Mouse (Mus musculus) heart, embryonic 15.5 days (tissue): ENCODE data around the gene Ankrd39. TPM values are rescaled to one million over a fixed set of nuclear protein-coding genes. Genes with fewer than 3 reads are reported as not detected.

Experiments
- ATAC-seq: fragments of 200-750 bp; cut with Nextera tagmentation; replicated peaks from 2 replicates; pipeline ENCODE4 v1.8.0; 2017; ENCODE audit warnings: low read depth, moderate TSS enrichment; ENCODE audit not compliant: insufficient number of reproducible peaks, insufficient read depth, low FRiP score
- H3K27ac ChIP-seq: fragments of 300-500 bp; sonication (generic); 2 replicates; pipeline ENCODE4 v1.5.1; 2015; ENCODE audit warnings: mild to moderate bottlenecking, inconsistent platforms
- H3K27me3 ChIP-seq: fragments of 300-500 bp; sonication (generic); 2 replicates; pipeline ENCODE4 v1.6.1; 2015; ENCODE audit warnings: inconsistent platforms
- H3K36me3 ChIP-seq: fragments of 300-500 bp; sonication (generic); 2 replicates; pipeline ENCODE4 v1.6.1; 2015; ENCODE audit warnings: mild to moderate bottlenecking, inconsistent platforms
- H3K4me1 ChIP-seq: fragments of 300-500 bp; sonication (generic); replicated peaks from 2 replicates; pipeline ENCODE4 v1.6.1; 2015; ENCODE audit warnings: inconsistent platforms
- H3K4me2 ChIP-seq: fragments of 300-500 bp; sonication (generic); 2 replicates; pipeline ENCODE4 v1.6.1; 2015; ENCODE audit warnings: inconsistent platforms, mild to moderate bottlenecking, moderate library complexity
- H3K4me3 ChIP-seq: fragments of 300-500 bp; sonication (generic); 2 replicates; pipeline ENCODE4 v1.5.1; 2015; ENCODE audit warnings: mild to moderate bottlenecking, inconsistent platforms
- H3K9ac ChIP-seq: fragments of 300-500 bp; sonication (generic); 2 replicates; pipeline ENCODE4 v1.6.1; 2015; ENCODE audit warnings: mild to moderate bottlenecking, inconsistent platforms
- H3K9me3 ChIP-seq: fragments of 300-500 bp; sonication (generic); replicated peaks from 2 replicates; pipeline ENCODE4 v1.6.1; 2016; ENCODE audit warnings: inconsistent platforms
- WGBS: fragments of 180-500 bp; shearing (Covaris S2); methylation state at CpG from one replicate; pipeline ENCODE4 v1.1.7; 2015; ENCODE audit warnings: mixed read lengths; 5-methylcytosine and 5-hydroxymethylcytosine counted together
- polyA plus RNA-seq: library from polyadenylated mRNA; unstranded; fragments of >200 nt; fragmentation: Nextera tagmentation; extraction: Ambion mirVana; gene quantifications from 2 replicates; pipeline ENCODE4 v1.2.1, GENCODE M21; 2015

The Ankrd39 gene
- polyA plus RNA-seq, 1 experiment from 2014 or later: 27.3 TPM

DNA sequence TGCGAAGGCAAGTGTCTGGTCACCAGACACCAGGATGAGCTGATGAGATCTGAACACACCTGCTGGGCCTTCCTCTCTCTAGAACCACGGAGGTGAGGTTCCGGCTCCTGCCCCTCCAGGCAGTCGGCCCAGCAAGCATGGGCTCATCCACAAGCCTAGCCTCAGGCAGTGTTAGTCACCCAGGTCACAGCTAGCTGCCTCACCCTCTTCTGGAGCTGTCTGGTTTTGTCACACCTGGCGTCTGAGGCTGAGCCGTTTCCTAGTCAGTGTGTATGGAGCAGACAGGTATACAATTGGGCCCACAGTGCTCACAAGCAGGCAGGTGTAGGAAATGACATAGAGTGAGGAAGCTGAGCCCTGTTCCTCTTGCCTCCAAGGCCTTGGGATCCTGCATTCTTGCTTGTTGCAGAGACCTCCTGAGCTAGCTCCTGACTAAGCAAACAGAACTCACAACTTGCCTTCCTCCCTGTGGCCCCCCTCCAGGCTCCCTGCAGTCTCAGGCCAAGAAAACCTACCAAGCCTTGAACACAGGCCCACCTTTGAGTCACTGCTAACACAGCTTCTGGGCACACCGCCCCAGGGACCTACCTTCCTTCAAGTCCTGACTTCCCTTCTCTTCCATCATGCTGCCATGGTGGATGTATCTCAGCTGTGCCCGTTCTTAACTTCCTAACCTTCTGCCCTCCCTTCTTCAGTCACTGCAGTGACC lies 36.3 kb upstream of the Ankrd39 start:
- peak overlapping the region; percentile 43; the same call in 1 of the 2 replicates for H3K27ac ChIP-seq
- no peaks in the 10 kb centered on the region for H3K36me3 ChIP-seq
- H3K4me1 ChIP-seq: peaks cover 56% of the 10 kb centered on the region
- WGBS: 80% methylated on average over 8 of the region's 8 CpGs
- H3K4me3 ChIP-seq: no peak overlapping the region
- H3K9ac ChIP-seq: no peak overlapping the region
- no peaks in the 10 kb centered on the region for H3K27me3 ChIP-seq
- no peak for ATAC-seq
- H3K9me3 ChIP-seq: no peaks in the 10 kb centered on the region
- no peak overlapping the region for H3K4me2 ChIP-seq

DNA sequence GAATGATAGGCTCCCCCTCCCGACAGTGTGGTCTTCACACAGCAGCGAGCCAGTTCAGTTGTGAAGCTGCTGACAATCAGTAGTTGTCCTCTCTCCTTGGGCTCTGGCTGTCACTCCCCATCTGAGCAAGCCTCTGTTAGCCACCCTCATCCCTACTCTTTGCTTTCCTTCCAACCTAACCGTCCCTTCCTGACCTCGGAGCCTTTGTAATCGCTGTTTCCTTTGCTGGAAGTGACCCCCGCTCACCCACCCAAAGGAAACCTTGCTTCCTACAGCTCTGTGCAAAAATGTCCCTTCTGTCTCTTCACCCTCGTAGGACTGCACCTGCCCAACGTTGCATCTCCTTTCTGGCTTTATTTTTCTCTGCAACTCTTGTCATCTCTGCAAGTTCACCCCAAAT lies 35.0 kb upstream of the Ankrd39 start:
- no peak for ATAC-seq
- WGBS: 68% methylated on average over 8 of the region's 8 CpGs

DNA sequence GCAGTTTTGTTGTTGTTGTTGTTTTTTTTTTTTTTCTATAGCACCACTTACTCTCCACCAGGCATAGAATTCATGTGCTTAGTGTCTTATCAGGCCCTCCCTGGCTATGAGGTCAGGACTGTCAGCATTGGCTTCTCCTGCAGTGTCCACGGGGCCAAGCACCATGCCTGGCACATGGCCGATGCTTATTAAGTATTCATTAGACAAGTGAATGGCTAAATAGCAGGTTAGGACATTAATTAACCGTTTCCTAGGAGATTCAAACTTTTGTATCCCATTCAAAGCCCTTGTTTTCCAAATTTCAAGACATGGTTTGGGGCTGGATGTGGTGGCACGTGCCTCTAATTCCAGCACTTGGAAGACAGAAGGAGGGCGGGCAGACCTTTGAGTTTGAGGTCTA lies 34.0 kb upstream of the Ankrd39 start:
- Histone ChIP-seq H3K4me1 (peaks cover 51% of the 10 kb centered on the region), H3K9me3 (no peaks in the 10 kb centered on the region), H3K9ac (no peak overlapping the region), H3K4me3 (no peak overlapping the region), H3K27me3 (no peaks in the 10 kb centered on the region), H3K36me3 (no peaks in the 10 kb centered on the region), H3K27ac (peak overlapping the region; percentile 82), H3K4me2 (peak overlapping the region; percentile 58)
- ATAC-seq: no peak
- WGBS: 64% methylated on average over 5 of the region's 5 CpGs

More for the DNA sequence above, 35.0 kb upstream of the Ankrd39 start:
- no peaks in the 10 kb centered on the region for H3K27me3 ChIP-seq
- peaks cover 51% of the 10 kb centered on the region for H3K4me1 ChIP-seq
- H3K27ac ChIP-seq: no peak overlapping the region
- H3K4me3 ChIP-seq: no peak overlapping the region
- H3K9me3 ChIP-seq: no peaks in the 10 kb centered on the region
- H3K4me2 ChIP-seq: no peak overlapping the region
- H3K36me3 ChIP-seq: no peaks in the 10 kb centered on the region
- H3K9ac ChIP-seq: no peak overlapping the region

GRCm38 (mm10) chr1:36580384-36581207 lies 33.4 kb upstream of the Ankrd39 start:
- Histone ChIP-seq H3K27ac (peak overlapping the region; percentile 82), H3K9ac (peak overlapping the region; percentile 22; the same call in 1 of the 2 replicates), H3K4me3 (peak overlapping the region; percentile 25), H3K4me1 (peaks cover 51% of the 10 kb centered on the region), H3K9me3 (no peaks in the 10 kb centered on the region), H3K4me2 (peak overlapping the region; percentile 58), H3K27me3 (no peaks in the 10 kb centered on the region), H3K36me3 (no peaks in the 10 kb centered on the region)
- ATAC-seq: peak; percentile 87
- 3% methylated on average over 17 of the region's 17 CpGs for WGBS

DNA sequence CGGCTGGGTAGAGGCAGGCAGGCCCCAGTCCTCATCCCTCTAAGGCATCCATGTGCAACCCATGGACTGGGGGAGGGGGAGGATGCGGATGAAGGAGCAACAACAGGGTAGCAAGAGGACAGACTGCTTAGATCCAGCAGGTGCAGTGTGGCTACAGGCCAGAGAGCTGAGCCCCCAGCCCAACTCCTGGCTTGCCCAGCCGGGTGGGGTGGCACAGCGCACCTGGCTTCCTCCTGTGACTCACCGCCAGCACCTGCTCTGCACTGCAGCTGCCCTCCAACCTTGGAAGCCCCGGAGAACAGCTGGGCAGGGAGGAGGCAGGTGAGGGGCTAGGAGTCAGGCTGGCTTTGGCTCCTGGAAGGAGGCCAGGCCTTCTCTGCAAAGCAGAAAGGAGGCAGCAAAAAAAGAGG lies 32.7 kb upstream of the Ankrd39 start:
- 33% methylated on average over 6 of the region's 6 CpGs for WGBS
- Histone ChIP-seq H3K9ac (0 out of 2 replicates have a peak overlapping the region, but pooled peaks have one; percentile 22), H3K9me3 (no peaks in the 10 kb centered on the region), H3K4me1 (peaks cover 51% of the 10 kb centered on the region), H3K27ac (peak overlapping the region; percentile 82), H3K4me3 (peak overlapping the region; percentile 25), H3K36me3 (no peaks in the 10 kb centered on the region), H3K27me3 (no peaks in the 10 kb centered on the region), H3K4me2 (peak overlapping the region; percentile 58)
- ATAC-seq: peak; percentile 9

DNA sequence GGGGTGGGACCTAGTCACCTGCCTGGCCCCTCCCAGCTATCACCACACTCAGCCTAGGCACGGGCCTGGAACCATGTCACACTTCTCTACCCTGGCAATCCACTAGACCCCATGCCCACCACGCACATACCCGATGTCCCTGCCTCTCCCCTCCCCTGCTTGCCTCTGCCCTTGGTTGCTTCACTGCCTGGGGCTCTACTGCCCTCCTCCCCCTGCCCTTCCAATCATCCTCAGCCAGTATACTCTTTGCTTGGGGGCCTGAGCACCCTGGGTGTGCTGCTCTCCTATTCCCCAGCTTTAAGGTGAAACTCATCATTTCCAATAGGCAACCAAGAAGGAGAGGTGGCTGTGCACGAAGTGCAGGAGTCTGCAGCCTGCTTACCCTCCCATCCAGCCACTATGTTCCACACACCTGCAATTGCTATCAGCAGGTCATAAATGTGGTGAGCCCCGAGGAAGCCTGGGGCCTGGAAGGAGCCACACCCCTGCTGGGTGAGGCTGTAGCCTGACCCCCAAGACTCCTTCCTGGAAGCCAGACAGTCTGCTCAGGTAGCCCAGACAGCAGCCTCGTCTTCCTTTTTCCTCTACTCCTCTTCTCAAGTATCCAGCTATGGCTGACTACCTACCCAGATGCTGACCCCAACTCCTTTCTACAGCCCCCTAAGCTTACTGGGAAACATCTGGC lies 29.9 kb upstream of the Ankrd39 start:
- H3K4me1 ChIP-seq: peaks cover 39% of the 10 kb centered on the region
- no peak overlapping the region for H3K4me3 ChIP-seq
- no peaks in the 10 kb centered on the region for H3K27me3 ChIP-seq
- H3K9me3 ChIP-seq: no peaks in the 10 kb centered on the region
- no peak overlapping the region for H3K9ac ChIP-seq
- ATAC-seq: no peak
- no peaks in the 10 kb centered on the region for H3K36me3 ChIP-seq
- no peak overlapping the region for H3K27ac ChIP-seq
- H3K4me2 ChIP-seq: no peak overlapping the region
- WGBS: 63% methylated on average over 6 of the region's 6 CpGs

DNA sequence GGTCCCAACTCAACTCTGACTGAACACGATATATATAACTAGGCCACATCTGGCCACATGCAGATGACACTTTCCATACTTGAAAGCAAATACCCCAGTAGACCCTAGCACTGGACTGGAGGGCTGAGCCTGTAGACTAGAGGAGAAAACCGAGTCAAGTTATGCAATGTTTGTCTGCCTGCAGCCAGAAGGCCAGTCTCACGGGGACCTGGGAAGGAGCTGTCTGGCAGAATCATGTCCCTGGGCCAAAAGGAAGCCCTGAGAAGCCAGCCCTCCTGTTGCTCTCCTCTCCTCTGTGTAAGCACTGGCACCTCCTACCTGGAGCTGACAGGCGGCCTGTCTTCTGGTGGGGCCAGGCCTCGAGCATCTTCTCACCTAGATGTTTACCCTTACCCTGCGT lies 28.1 kb upstream of the Ankrd39 start:
- no peaks in the 10 kb centered on the region for H3K36me3 ChIP-seq
- no peak overlapping the region for H3K4me2 ChIP-seq
- no peak for ATAC-seq
- H3K4me1 ChIP-seq: peaks cover 38% of the 10 kb centered on the region
- no peak overlapping the region for H3K27ac ChIP-seq
- WGBS: 62% methylated on average over 6 of the region's 6 CpGs
- H3K27me3 ChIP-seq: no peaks in the 10 kb centered on the region
- H3K4me3 ChIP-seq: no peak overlapping the region
- no peak overlapping the region for H3K9ac ChIP-seq
- no peaks in the 10 kb centered on the region for H3K9me3 ChIP-seq

GRCm38 (mm10) chr1:36574196-36574955 lies 27.1 kb upstream of the Ankrd39 start:
- H3K4me2 ChIP-seq: no peak overlapping the region
- H3K9ac ChIP-seq: no peak overlapping the region
- H3K4me3 ChIP-seq: no peak overlapping the region
- no peaks in the 10 kb centered on the region for H3K27me3 ChIP-seq
- no peak for ATAC-seq
- peaks cover 38% of the 10 kb centered on the region for H3K4me1 ChIP-seq
- WGBS: 81% methylated on average over 5 of the region's 5 CpGs
- peak overlapping the region; percentile 3; the same call in 1 of the 2 replicates for H3K27ac ChIP-seq
- H3K9me3 ChIP-seq: no peaks in the 10 kb centered on the region
- H3K36me3 ChIP-seq: no peaks in the 10 kb centered on the region

GRCm38 (mm10) chr1:36573524-36573923 lies 26.3 kb upstream of the Ankrd39 start:
- 77% methylated on average over 8 of the region's 8 CpGs for WGBS
- Histone ChIP-seq H3K4me3 (no peak overlapping the region), H3K27ac (peak overlapping the region; percentile 3; the same call in 1 of the 2 replicates), H3K4me1 (peaks cover 37% of the 10 kb centered on the region), H3K4me2 (no peak overlapping the region), H3K36me3 (no peaks in the 10 kb centered on the region), H3K9me3 (no peaks in the 10 kb centered on the region), H3K27me3 (no peaks in the 10 kb centered on the region), H3K9ac (no peak overlapping the region)
- ATAC-seq: no peak

- Histone ChIP-seq H3K36me3 (no peaks in the 10 kb centered on the region), H3K9ac (no peak overlapping the region), H3K27me3 (no peaks in the 10 kb centered on the region), H3K9me3 (no peaks in the 10 kb centered on the region), H3K4me1 (peaks cover 41% of the 10 kb centered on the region), H3K4me3 (no peak overlapping the region), H3K4me2 (no peak overlapping the region), H3K27ac (no peak overlapping the region)
- WGBS: 58% methylated on average over 1 of the region's 1 CpGs
- ATAC-seq: no peak
Observed at GRCm38 (mm10) chr1:36572709-36573108, 25.5 kb upstream of the Ankrd39 start.
